Mouse (Mus musculus) bone marrow macrophage, adult 2 months (primary cell): ENCODE results near the gene Trim6.

Source experiments
- CTCF ChIP-seq: IDR thresholded peaks from 2 replicates; pipeline ENCODE4 v1.5.1; 2012; ENCODE audit warnings: low read depth, mild to moderate bottlenecking, low read length, moderate library complexity
- POLR2A ChIP-seq: IDR thresholded peaks from 2 replicates; pipeline ENCODE4 v1.6.1; 2012; ENCODE audit warnings: mild to moderate bottlenecking, low read depth, low read length, borderline replicate concordance

DNA sequence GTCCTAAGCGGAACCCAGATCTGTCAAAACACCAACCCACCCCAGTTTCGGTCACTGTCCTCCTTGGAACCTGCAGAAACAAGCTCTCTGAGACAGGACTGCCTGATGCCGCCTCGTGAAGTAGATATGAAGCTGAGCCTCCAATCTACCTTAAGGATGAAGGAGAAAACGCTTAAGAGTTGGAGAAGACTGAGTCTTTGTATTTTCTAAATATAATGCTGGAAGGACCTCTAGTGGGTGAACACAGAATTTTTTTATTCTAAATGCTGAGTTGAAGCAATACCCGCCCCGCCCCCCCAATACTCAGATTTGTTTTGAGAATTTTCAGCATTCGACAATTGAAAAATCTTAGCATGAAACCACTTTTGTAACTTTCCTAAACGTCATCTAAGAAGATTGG is 27.3 kb upstream of the Trim6 start:
- TF ChIP-seq CTCF (no peak), POLR2A (no peak)
